Mouse (Mus musculus) heart, embryonic 16.5 days (tissue): Measurements from ENCODE around the gene Ermap. TPM values are rescaled to one million over a fixed set of nuclear protein-coding genes. Genes with fewer than 3 reads are reported as not detected.

Source experiments
- ATAC-seq: fragments of 200-750 bp; cut with Nextera tagmentation; replicated peaks from 2 replicates; pipeline ENCODE4 v1.8.0; 2017; ENCODE audit warnings: moderate number of reproducible peaks; ENCODE audit not compliant: insufficient read depth, low FRiP score; ENCODE audit errors: extremely low read depth
- H3K27ac ChIP-seq: fragments of 300-500 bp; sonication (generic); 2 replicates; pipeline ENCODE4 v1.5.1; 2014; ENCODE audit warnings: mild to moderate bottlenecking, low read length, control low read depth, moderate library complexity
- H3K27me3 ChIP-seq: fragments of 300-500 bp; sonication (generic); 2 replicates; pipeline ENCODE4 v1.6.1; 2014; ENCODE audit warnings: low read length, mixed read lengths; ENCODE audit not compliant: control insufficient read depth, insufficient read depth
- H3K36me3 ChIP-seq: fragments of 300-500 bp; sonication (generic); 2 replicates; pipeline ENCODE4 v1.6.1; 2014; ENCODE audit not compliant: control insufficient read depth, insufficient read depth
- H3K4me1 ChIP-seq: fragments of 300-500 bp; sonication (generic); 2 replicates; pipeline ENCODE4 v1.6.1; 2014; ENCODE audit warnings: low read length, mixed read lengths; ENCODE audit not compliant: control insufficient read depth, insufficient read depth
- H3K4me2 ChIP-seq: fragments of 300-500 bp; sonication (generic); 2 replicates; pipeline ENCODE4 v1.6.1; 2014; ENCODE audit warnings: low read depth, mild to moderate bottlenecking, control low read depth, low read length
- H3K4me3 ChIP-seq: fragments of 300-500 bp; sonication (generic); 2 replicates; pipeline ENCODE4 v1.5.1; 2014; ENCODE audit warnings: mild to moderate bottlenecking, control low read depth, low read length
- H3K9ac ChIP-seq: fragments of 300-500 bp; sonication (generic); 2 replicates; pipeline ENCODE4 v1.6.1; 2014; ENCODE audit warnings: low read length, control low read depth
- H3K9me3 ChIP-seq: fragments of 300-500 bp; sonication (generic); replicated peaks from 2 replicates; pipeline ENCODE4 v1.6.1; 2016; ENCODE audit warnings: low read length; ENCODE audit not compliant: control insufficient read depth
- WGBS: fragments of 180-500 bp; shearing (Covaris S2); extraction: QIAGEN DNeasy Blood & Tissue Kit; methylation state at CpG from one replicate; pipeline ENCODE4 v1.1.7; 2014; 5-methylcytosine and 5-hydroxymethylcytosine counted together
- polyA plus RNA-seq: library from polyadenylated mRNA; unstranded; fragments of >200 nt; fragmentation: Nextera tagmentation; extraction: Ambion mirVana; gene quantifications from 2 replicates; pipeline ENCODE4 v1.2.1, GENCODE M21; 2015

The Ermap gene
- polyA plus RNA-seq, 1 experiment from 2014 or later: 0.88 TPM

DNA sequence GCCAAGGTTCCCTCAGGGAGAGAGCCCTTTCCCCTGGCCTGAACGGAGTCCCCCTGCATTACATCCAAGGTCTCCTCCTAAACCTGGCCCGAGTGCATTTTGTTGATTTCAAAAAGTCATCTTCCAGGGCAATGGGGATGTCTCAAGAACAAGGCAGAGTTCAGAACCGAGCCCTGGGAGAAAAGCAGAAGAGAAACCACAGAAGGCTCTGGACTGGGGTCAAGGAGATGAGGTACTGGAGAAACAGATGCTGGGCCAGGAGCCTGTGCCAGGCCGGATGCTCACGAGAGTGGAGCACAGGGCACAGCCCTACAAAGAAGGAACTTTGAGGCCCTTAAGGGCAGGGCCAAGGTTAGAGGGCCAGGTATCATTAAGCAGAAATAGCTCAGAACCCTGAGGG, 12.1 kb downstream of the Ermap start:
- no peak overlapping the region for H3K9ac ChIP-seq
- no peak overlapping the region for H3K4me3 ChIP-seq
- WGBS: 61% methylated on average over 5 of the region's 5 CpGs
- no peak overlapping the region for H3K27ac ChIP-seq
- peaks cover 6% of the 10 kb centered on the region for H3K4me1 ChIP-seq
- no peaks in the 10 kb centered on the region for H3K36me3 ChIP-seq
- ATAC-seq: no peak
- no peaks in the 10 kb centered on the region for H3K27me3 ChIP-seq
- H3K9me3 ChIP-seq: no peaks in the 10 kb centered on the region
- no peak overlapping the region for H3K4me2 ChIP-seq

DNA sequence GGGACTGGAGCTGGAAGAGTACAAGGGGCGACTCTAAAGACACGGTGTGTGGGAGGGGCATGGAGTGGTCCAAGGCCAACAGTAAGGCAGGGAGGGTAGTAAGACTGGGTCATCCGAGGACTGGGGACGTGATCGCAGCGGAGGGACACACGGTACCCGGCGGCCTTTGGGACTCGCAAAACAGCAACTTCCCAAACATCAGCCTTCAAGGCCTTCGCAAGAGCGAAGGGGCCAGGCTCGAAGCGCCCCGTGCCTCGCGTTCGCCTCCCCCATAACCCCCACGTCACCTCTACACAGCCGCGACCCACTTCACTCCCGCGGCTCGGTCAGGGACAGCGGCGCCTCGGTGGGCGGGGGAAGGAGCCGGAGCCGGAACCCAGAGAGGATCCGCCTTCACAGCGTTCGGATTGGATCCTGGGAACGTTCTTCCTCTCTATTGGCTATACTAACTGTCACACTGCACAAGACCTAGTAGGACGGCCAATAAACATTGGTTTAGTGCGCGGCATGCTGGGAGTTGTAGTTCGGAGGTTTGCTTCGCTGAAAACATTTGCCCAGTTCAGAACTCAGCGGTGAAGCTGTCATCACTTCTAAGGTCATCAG, 15.9 kb downstream of the Ermap start, which contains the start of gene Zfp691:
Gene Zfp691 (minus strand): TSS at position 345 of the 603 bp plus-strand sequence.
- Histone ChIP-seq H3K9me3 (no peaks in the 10 kb centered on the region), H3K4me3 (peak within 1 kb of the TSS; percentile 87), H3K9ac (peak within 1 kb of the TSS; percentile 86), H3K4me1 (peaks cover 21% of the 10 kb centered on the region), H3K36me3 (peaks cover 14% of the 10 kb centered on the region), H3K27me3 (no peaks in the 10 kb centered on the region), H3K4me2 (peak within 1 kb of the TSS; percentile 83), H3K27ac (peak within 1 kb of the TSS; percentile 89)
- ATAC-seq: peak; percentile 100
- WGBS: under 1% methylated on average over 39 of the region's 40 CpGs

DNA sequence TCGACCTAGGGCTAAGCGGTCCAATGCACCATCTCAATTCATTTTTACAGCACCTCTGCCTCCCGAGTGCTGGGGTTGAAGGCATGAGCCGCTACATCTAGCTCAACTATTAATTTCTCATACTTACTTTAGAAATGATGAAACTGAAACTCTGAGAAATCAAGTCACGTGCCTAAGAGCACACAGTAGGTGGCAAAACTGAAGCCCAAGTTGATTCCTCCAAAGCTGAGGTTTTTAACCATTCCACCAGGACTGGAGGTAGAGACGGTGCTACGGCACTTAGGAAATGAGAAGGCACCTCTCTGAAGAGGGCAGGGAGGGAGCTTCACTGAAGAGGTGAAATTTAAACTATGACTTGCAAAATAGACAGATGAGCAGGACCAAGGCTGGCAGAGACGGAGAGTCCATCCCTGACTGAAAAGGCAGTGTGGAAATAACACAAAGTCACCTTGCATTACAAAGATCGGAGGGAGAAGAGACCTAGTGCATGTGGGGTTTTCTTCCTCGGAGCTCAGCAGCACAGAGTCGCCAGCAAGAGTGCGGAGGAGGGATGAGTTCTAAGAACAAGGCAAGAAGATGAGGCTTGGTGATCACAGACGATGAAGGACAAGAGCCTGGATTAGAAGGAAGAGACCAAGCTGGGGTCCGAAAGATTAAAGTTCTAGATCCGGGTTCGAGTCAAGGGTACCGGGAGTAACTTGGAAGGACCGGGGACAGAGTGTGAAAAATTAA, 16.7 kb downstream of the Ermap start:
- Histone ChIP-seq H3K4me2 (peak overlapping the region; percentile 83), H3K9ac (peak overlapping the region; percentile 86), H3K27ac (peak overlapping the region; percentile 89), H3K9me3 (no peaks in the 10 kb centered on the region), H3K4me1 (peaks cover 21% of the 10 kb centered on the region), H3K4me3 (peak overlapping the region; percentile 87), H3K36me3 (peaks cover 17% of the 10 kb centered on the region), H3K27me3 (no peaks in the 10 kb centered on the region)
- WGBS: 29% methylated on average over 18 of the region's 18 CpGs
- ATAC-seq: no peak

DNA sequence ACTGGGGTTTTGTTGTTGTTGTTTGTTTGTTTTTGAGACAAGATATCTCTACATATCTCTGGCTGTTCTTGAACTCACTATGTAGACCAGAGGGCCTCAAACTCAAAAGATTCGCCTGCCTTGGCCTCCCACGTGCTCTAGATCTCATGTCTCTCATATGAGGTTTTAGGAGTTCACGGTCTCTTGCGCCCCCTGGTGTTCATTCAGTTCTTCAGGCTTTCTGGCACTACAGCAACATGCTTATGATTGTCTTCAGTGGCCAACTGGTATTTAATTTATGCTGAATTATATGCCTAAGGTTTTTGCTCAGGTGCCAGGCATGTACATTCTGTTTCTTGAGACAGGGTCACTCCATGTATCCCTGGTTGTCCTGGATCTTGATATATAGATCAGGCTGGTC, 22.1 kb downstream of the Ermap start:
- Histone ChIP-seq H3K27me3 (no peaks in the 10 kb centered on the region), H3K4me3 (no peak overlapping the region), H3K9me3 (no peaks in the 10 kb centered on the region), H3K36me3 (peaks cover 17% of the 10 kb centered on the region), H3K4me2 (no peak overlapping the region), H3K27ac (no peak overlapping the region), H3K9ac (no peak overlapping the region), H3K4me1 (peaks cover 14% of the 10 kb centered on the region)
- 6% methylated on average over 4 of the region's 4 CpGs for WGBS
- ATAC-seq: peak; percentile 51; the same call in 1 of the 2 replicates

DNA sequence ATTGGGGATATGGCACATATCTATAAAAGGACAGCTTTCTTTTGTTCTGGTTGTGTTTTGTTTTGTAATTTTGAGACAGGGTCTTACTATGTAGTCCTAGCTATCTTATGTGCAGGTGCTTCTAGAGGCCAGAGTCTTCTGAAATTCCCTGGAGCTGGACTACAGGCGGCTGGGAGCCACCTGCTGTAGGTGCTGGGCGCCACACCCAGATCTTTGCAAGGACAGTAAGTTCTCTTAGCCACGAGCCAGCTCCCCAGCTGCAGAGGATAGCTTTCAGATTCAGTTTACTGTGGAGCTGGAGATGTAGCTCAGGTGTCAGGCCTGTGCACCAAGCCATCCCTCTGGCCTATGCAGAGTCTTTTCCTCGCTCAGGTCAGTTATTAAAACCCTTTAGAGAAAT, 22.7 kb downstream of the Ermap start:
- H3K27ac ChIP-seq: no peak overlapping the region
- 85% methylated on average over 4 of the region's 4 CpGs for WGBS
- no peaks in the 10 kb centered on the region for H3K9me3 ChIP-seq
- H3K36me3 ChIP-seq: peaks cover 17% of the 10 kb centered on the region
- H3K9ac ChIP-seq: no peak overlapping the region
- no peaks in the 10 kb centered on the region for H3K27me3 ChIP-seq
- H3K4me1 ChIP-seq: peaks cover 8% of the 10 kb centered on the region
- ATAC-seq: no peak
- H3K4me2 ChIP-seq: no peak overlapping the region
- H3K4me3 ChIP-seq: no peak overlapping the region

DNA sequence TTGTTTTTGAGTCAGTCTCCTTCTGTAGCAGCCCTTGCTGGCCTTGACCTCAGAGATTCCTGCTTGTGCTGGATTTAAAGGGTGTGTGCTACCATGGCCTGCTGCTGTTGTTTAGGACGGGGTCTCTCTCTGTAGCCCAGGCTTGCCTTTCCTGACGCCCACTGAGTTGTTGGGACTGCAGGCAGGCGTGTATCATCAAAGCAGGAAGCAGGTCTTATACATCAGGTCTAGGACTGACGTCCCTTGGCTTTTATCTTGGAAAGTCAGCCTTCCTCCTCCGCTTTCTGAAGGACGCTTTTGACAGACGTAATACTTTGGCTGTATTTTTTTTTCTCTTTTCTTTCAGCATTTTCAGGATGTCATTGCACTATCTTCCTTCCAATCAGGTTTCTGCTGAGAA, 23.9 kb downstream of the Ermap start:
- no peaks in the 10 kb centered on the region for H3K4me1 ChIP-seq
- H3K9me3 ChIP-seq: no peaks in the 10 kb centered on the region
- no peak overlapping the region for H3K9ac ChIP-seq
- no peak overlapping the region for H3K27ac ChIP-seq
- 62% methylated on average over 7 of the region's 7 CpGs for WGBS
- no peaks in the 10 kb centered on the region for H3K27me3 ChIP-seq
- H3K4me3 ChIP-seq: no peak overlapping the region
- H3K4me2 ChIP-seq: no peak overlapping the region
- peaks cover 17% of the 10 kb centered on the region for H3K36me3 ChIP-seq
- ATAC-seq: no peak

DNA sequence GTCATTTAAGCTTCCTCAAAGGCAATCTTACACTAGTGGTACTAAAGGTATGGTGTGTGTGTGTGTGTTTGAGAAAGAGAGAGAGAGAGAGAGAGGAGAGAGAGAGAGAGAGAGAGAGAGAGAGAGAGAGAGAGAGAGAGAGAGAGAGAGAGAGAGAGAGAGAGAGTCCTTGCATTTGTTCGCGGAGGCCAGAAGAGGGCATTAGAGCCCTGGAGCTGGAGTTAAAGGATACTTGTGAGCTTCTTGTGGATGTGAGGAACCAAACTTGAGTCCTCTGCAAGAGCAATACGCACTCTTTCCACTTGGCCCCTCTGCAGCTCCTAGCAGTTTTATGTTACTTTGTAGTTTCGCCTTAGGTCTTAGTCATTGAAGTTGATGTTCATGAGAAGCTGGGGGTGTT, 26.8 kb downstream of the Ermap start:
- Histone ChIP-seq H3K27ac (no peak overlapping the region), H3K27me3 (no peaks in the 10 kb centered on the region), H3K9me3 (no peaks in the 10 kb centered on the region), H3K9ac (no peak overlapping the region), H3K4me1 (no peaks in the 10 kb centered on the region), H3K4me2 (no peak overlapping the region), H3K4me3 (no peak overlapping the region), H3K36me3 (no peaks in the 10 kb centered on the region)
- ATAC-seq: no peak
- WGBS: 81% methylated on average over 4 of the region's 4 CpGs

DNA sequence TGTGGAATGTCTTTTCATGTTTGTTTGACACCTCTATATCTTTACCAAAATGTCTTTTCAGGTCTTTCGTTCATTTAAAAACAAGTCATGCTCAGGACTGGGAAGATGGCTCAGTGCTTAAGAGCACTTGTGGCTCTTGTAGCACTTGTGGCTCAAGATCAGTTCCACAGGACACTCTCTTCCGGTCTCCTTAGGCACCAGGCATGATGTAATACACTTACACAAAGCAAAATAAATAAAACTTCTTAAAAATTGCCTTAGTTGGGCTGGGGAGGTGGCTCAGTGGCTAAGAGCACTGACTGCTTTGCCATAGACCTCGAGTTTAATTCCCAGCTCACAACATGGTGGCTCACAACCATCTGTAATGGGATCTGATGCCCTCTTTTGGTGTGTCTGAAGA, 28.5 kb downstream of the Ermap start:
- Histone ChIP-seq H3K27me3 (no peaks in the 10 kb centered on the region), H3K4me2 (no peak overlapping the region), H3K27ac (no peak overlapping the region), H3K9me3 (no peaks in the 10 kb centered on the region), H3K4me3 (no peak overlapping the region), H3K4me1 (no peaks in the 10 kb centered on the region), H3K9ac (no peak overlapping the region), H3K36me3 (no peaks in the 10 kb centered on the region)
- ATAC-seq: no peak
- WGBS: 68% methylated on average over 3 of the region's 3 CpGs

DNA sequence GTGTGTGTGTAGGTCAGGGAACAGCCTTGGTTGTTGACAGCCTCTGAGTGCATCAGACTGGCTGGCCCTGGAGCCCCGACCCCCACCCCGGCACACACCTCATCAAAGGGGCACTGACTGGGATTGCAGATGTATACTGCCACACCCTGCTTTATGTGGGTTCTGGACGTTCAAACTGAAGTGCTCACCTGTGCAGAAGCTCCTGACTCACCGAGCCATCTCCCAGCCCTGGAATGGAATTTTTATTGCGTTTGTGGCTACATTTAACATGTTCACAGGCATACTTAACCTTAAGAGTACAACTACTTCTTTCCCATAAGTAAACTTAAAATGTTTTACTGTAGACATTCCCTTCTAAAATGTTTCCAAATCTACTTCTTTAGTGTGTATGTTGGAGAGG, 31.9 kb downstream of the Ermap start:
- Histone ChIP-seq H3K4me1 (no peaks in the 10 kb centered on the region), H3K9me3 (no peaks in the 10 kb centered on the region), H3K9ac (no peak overlapping the region), H3K4me2 (no peak overlapping the region), H3K27ac (no peak overlapping the region), H3K36me3 (no peaks in the 10 kb centered on the region), H3K4me3 (no peak overlapping the region), H3K27me3 (no peaks in the 10 kb centered on the region)
- no peak for ATAC-seq
- WGBS: 61% methylated on average over 5 of the region's 5 CpGs
